Mouse (Mus musculus): ENCODE data around the gene Coq9.

DNA sequence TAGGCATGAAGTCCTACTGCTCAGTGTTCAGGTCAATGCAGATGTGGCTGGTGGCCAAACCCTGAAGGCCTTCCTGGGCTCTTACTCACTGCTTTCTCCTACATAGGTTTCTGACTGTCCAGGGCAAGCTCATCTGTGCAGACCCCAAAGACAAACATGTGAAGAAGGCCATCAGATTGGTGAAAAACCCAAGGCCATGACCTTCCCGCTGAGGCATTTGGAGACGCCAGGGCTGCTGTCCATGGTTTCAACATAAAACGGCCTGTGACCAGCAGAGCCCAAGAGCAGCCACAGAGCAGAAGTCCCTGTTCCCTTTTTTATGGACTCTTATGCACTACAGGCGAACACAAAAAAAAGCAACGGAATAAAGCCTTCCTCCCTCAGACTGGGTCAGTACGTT, 26.5 kb upstream of the Coq9 start:
- no peak for TF ChIP-seq CTCF (IDR thresholded peaks at IDR 0.05; ENCODE audit: low read depth, low read length)
- no peak for TF ChIP-seq GATA1 (IDR thresholded peaks at IDR 0.05; ENCODE audit: borderline replicate concordance, low read length)
- TF ChIP-seq POLR2AphosphoS5 (IDR thresholded peaks at IDR 0.05; ENCODE audit: insufficient replicate concordance, low read depth, low read length), result no peak

Measured in G1E (cell line).